Mouse (Mus musculus): Measurements from ENCODE around the gene Arhgef15.

Gene Arhgef15

GRCm38 (mm10) chr11:68900519-68901350 is 56.5 kb downstream of the Arhgef15 start:
- H3K36me3 ChIP-seq (ENCODE audit: control insufficient read depth, insufficient read depth, low read length, poor library complexity, severe bottlenecking) = peaks cover 8% of the 10 kb centered on the region
- no peaks in the 10 kb centered on the region for H3K27me3 ChIP-seq (ENCODE audit: control insufficient read depth, insufficient read depth, low read length, poor library complexity, severe bottlenecking)
- no peak for DNase-seq (ENCODE audit: low read depth, low spot score)

- H3K27me3 ChIP-seq (ENCODE audit: control insufficient read depth, insufficient read depth, low read length, poor library complexity, severe bottlenecking) = no peaks in the 10 kb centered on the region
- H3K36me3 ChIP-seq (ENCODE audit: control insufficient read depth, insufficient read depth, low read length, poor library complexity, severe bottlenecking) = peaks cover 5% of the 10 kb centered on the region; the same call in 1 of the 2 replicates
- DNase-seq (ENCODE audit: low read depth, low spot score) = no peak
Measured at GRCm38 (mm10) chr11:68899815-68900214, 57.5 kb downstream of the Arhgef15 start.

- H3K36me3 ChIP-seq (ENCODE audit: control insufficient read depth, insufficient read depth, low read length, poor library complexity, severe bottlenecking) = peaks cover 2% of the 10 kb centered on the region; the same call in 1 of the 2 replicates
- DNase-seq (ENCODE audit: low read depth, low spot score) = no peak
Measured at GRCm38 (mm10) chr11:68898790-68899189, 58.5 kb downstream of the Arhgef15 start.

GRCm38 (mm10) chr11:68897838-68898237 is 59.4 kb downstream of the Arhgef15 start:
- Histone ChIP-seq H3K36me3 (ENCODE audit: control insufficient read depth, insufficient read depth, low read length, poor library complexity, severe bottlenecking) (no peaks in the 10 kb centered on the region), H3K27me3 (ENCODE audit: control insufficient read depth, insufficient read depth, low read length, poor library complexity, severe bottlenecking) (no peaks in the 10 kb centered on the region)
- DNase-seq (ENCODE audit: low read depth, low spot score) = no peak

More at GRCm38 (mm10) chr11:68898790-68899189, 58.5 kb downstream of the Arhgef15 start:
- H3K27me3 ChIP-seq (ENCODE audit: control insufficient read depth, insufficient read depth, low read length, poor library complexity, severe bottlenecking) = no peaks in the 10 kb centered on the region

- DNase-seq (ENCODE audit: low read depth, low spot score) = peak; percentile 79
- Histone ChIP-seq H3K27me3 (ENCODE audit: control insufficient read depth, insufficient read depth, low read length, poor library complexity, severe bottlenecking) (no peaks in the 10 kb centered on the region), H3K36me3 (ENCODE audit: control insufficient read depth, insufficient read depth, low read length, poor library complexity, severe bottlenecking) (no peaks in the 10 kb centered on the region)
Measured at GRCm38 (mm10) chr11:68897120-68897519, 60.2 kb downstream of the Arhgef15 start.

GRCm38 (mm10) chr11:68896247-68896646 is 61.0 kb downstream of the Arhgef15 start:
- DNase-seq (ENCODE audit: low read depth, low spot score) = no peak
- Histone ChIP-seq H3K27me3 (ENCODE audit: control insufficient read depth, insufficient read depth, low read length, poor library complexity, severe bottlenecking) (no peaks in the 10 kb centered on the region), H3K36me3 (ENCODE audit: control insufficient read depth, insufficient read depth, low read length, poor library complexity, severe bottlenecking) (no peaks in the 10 kb centered on the region)

- Histone ChIP-seq H3K36me3 (ENCODE audit: control insufficient read depth, insufficient read depth, low read length, poor library complexity, severe bottlenecking) (no peaks in the 10 kb centered on the region), H3K27me3 (ENCODE audit: control insufficient read depth, insufficient read depth, low read length, poor library complexity, severe bottlenecking) (no peaks in the 10 kb centered on the region)
- DNase-seq (ENCODE audit: low read depth, low spot score) = no peak
Measured at GRCm38 (mm10) chr11:68893911-68894464, 63.3 kb downstream of the Arhgef15 start.
